Mouse (Mus musculus) frontal cortex, postnatal 14 days (tissue): ENCODE data around the gene Tomm40l.

Source experiments
- DNase-seq, 2 experiments: peaks; one replicate each; pipeline ENCODE4 v3.0.0; 2022; ENCODE audit warnings: low spot score in 2 of 2

The Tomm40l gene

GRCm38 (mm10) chr1:171229750-171230149, 7.4 kb upstream of the Tomm40l start:
- no peak for DNase-seq

GRCm38 (mm10) chr1:171227879-171228278, 5.6 kb upstream of the Tomm40l start:
- no peak for DNase-seq

DNA sequence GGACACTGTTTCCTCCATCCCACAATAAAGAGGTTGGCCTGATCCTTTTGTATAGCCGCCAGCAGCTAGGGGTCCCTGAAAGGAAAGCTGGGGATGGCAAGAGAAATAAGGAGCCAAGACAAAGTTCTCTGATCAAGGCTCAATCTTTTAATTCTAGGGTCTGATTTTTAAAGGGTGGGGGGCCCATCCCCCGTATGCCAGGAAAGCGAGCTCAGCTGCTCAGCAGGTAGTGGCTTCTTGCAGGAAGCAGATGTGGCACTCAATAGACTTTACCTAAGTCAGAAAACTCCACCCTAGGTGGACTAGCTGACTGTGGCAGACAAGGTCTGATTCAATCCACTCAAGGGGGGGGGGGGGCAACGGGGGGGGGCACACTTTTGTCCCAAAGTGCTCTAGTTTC, 4.5 kb upstream of the Tomm40l start:
- no peak for DNase-seq

GRCm38 (mm10) chr1:171224857-171225256, 2.5 kb upstream of the Tomm40l start, which contains the start of gene Apoa2:
TSS of gene Apoa2 (plus strand) at chr1:171225054.
- DNase-seq: no peak

DNA sequence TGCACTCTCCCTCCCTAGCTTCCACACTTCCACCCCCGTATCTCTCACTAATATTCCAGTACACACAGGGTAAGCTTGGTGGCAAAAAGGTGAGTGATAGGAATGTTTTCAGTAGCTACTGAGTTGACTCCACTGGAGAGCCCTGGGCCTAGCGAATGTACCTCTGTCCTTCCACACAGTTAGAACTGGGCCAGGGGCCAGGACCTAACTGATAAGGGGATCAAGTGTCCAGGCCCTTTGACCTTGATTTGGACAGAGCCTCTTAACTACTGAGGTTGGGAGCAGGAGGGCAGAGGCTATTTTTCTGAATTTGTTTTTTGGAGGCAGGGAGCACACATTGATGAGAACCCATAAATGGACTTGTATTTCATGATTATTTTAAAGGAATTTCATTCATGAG, 1.5 kb upstream of the Tomm40l start:
- DNase-seq: no peak

DNA sequence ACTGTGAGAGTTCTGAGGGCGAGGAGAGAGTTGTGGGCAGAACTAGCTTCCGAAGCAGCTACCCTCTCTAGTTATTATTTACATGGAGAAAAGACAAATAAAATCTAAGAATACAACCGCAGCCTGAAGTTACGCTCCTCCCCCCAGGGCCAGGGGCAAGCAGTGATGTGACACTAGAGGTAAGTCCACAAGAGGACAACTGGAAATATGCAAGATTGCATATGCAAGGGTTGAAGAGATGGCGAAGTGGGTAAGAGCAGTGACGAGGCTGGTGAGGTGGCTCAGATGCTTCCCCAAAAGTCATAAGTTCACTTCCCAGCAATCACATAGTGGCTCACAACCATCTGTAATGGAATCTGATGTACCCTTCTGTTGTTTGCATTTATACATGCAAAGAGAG, 854 bp upstream of the Tomm40l start:
- no peak for DNase-seq

GRCm38 (mm10) chr1:171221281-171222193, 777 bp downstream of the Tomm40l start:
- DNase-seq: peak; percentile 17 to 23

- peak; percentile 80 to 87 for DNase-seq
Observed at GRCm38 (mm10) chr1:171220871-171221270, 1.4 kb downstream of the Tomm40l start.

DNA sequence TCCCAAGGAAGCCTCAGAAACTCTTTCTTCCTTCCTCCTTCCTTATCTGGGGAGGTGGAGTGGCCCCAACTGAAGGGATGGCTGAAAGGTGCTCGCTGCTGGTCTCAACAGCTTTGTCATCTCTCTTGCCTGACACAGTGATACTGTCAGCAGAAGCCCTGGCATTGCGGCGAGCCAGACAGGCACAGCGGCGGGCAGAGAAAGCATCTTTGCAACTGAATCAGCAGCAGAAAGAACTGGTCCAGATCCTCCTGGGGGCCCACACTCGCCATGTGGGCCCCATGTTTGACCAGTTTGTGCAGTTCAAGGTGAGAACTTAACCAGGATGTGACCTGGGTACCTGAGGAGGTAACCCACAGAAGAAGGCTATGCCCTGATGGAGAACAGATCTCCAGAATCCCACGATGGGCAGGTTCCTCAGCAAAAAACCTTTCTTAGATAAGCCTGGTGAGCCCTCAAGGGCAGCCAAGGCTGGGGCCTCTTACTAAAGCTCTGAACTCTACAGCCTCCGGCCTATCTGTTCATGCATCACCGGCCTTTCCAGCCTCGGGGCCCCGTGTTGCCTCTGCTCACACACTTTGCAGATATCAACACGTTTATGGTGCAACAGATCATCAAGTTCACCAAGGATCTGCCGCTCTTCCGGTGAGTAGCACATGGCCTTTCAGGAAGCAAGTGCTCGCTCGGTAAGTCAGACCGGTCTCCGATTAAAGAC, 5.9 kb downstream of the Tomm40l start:
- DNase-seq: no peak

- DNase-seq: no peak
Observed at GRCm38 (mm10) chr1:171213801-171214496, 8.4 kb downstream of the Tomm40l start, which contains the start of gene Nr1i3. TSS of gene Nr1i3 (plus strand) at chr1:171213970.

DNA sequence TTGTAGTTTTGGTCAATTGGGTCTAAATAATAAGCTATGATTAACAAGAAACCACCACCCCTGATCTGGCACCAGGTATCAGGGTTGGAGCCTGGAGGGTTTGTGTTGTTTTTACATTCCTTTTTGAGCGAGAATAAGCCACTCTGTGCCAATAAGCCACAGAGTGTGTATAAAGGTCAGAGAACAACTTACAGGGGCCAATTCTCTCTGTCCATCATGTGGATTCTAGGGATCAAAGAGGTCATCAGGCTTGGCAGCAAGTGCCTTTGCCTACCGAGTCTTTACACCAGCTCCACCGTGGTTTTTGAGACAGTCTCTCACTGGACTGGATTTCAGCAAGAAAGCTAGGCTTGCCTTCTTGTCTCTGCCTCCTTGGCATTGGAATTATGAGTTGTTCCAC, 9.5 kb downstream of the Tomm40l start:
- no peak for DNase-seq

GRCm38 (mm10) chr1:171209409-171209808, 12.9 kb downstream of the Tomm40l start:
- DNase-seq: no peak

DNA sequence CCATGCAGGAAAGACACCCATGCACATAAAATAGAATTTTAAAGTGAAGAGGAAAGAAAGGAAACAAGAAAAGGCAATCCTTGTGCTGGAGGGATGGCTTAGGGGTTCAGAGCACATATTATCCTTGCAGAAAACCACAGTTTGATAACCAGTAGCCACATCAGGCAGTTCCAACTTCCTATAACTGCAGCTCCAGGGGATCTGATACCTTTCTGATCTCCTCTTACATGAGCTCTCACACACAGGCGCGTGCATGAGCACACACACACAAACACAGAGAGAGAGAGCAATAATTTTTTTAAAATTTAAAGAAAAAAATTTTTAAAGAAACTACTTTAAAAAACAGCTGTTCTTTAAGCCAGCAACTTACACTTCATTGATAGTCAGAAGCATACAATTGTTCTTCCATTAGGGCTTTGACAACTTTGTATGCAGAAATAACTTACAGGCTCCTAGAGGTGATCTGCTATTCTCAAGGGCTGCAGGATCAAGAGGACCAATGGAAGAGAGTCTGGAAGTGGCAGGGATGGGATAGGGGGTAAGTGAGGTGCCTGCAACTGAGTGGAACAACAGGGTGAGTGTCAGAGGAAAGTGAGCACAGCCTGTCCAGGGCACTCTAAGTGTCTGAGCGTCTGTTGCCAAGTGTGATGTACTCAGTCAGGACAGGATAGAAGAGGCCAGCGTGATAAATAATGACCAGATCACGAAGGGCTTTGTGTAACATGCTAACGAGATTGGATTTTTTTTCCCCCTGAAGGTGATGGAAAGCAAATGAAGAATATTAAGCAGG, 16.4 kb downstream of the Tomm40l start:
- DNase-seq: no peak

DNA sequence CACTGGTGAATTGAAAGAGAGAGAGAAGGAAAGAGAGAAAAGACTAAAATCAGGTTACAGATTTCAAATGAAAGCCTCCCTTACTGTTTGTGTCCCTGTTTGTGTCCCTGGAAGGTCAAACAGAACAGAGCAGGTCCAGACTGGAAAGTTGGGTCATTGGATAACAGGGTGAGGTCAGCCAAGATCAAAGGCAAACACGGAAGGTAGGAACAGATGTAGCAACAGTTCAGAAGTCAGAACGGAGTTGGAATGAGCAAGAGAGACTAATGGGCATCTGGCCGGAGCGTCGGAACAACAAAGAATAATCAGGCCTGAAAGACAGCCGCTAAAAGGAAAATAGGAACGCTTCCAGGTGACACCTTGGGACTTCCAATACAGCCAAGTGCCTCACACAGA, 18.1 kb downstream of the Tomm40l start:
- DNase-seq: no peak

GRCm38 (mm10) chr1:171203471-171204248, 18.7 kb downstream of the Tomm40l start:
- no peak for DNase-seq

DNA sequence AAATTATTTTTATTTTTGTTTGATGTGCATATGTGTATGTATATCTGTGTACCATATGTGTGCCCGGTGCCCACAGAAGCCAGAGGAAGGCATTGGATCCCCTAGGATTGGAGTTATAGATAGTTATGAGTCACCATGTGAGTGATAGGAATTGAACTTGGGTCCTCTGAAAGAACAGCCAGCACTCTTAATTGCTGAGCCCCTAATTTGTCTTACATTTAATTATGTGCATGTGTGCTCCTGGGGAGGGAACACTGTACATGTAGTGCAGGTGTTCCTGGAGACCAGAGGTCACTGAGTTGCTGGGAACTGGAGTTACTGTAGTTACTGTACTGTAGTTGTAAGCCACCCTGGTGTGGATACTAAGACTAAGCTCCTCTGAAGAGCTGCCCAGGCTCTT, 21.5 kb downstream of the Tomm40l start:
- no peak for DNase-seq

- no peak for DNase-seq
Observed at GRCm38 (mm10) chr1:171199532-171199931, 22.8 kb downstream of the Tomm40l start.

- DNase-seq: peak in 1 of 2 experiments; percentile 60
Observed at GRCm38 (mm10) chr1:171195887-171196397, 26.4 kb downstream of the Tomm40l start, which contains the start of gene Pcp4l1. TSS of gene Pcp4l1 (minus strand) at chr1:171196268.

- no peak for DNase-seq
Observed at GRCm38 (mm10) chr1:171195046-171195822, 27.1 kb downstream of the Tomm40l start.
